Mouse (Mus musculus): ENCODE data around the gene Luc7l3.
A peak's percentile ranks its signal among the peaks of the same experiment; 100 is the strongest.

Gene Luc7l3

DNA sequence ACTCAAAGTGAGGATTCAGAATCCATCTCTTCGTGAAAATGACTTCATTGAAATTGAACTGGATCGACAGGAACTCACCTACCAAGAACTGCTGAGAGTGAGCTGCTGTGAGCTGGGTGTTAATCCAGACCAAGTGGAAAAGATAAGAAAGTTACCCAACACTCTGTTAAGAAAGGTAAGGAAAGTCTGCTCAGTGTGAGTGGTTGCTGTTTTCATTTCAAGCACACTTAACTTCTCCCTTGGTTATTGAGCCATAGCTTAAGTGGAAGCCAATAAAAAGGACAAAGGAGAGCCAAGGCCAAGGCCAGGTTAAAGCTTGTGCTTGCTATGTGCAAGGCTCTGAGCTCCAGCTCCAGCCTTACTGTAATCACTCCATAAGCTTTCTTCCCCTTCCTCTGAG is 16.6 kb upstream of the Luc7l3 start:
- no peak for DNase-seq (ENCODE audit: low read depth, low spot score)

DNA sequence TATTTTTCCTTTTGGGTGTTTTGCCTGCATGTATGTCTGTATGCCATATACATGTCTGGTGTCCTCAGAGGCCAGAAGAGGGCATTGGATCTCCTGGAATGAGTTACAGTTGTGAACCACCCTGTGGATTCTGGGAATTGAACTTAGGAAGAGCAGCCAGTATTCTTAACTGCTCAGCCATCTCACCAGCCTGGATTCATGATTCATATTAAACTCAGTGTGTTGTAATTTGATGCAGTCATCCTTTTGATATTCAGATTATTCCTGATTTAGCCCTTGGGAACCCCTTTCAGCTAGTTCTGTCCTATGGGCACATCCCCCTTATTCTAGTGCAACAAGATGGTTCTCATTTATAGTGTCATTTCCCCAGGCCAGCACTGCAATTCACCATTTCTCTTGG is 14.8 kb upstream of the Luc7l3 start:
- DNase-seq (ENCODE audit: low read depth, low spot score), result no peak

DNA sequence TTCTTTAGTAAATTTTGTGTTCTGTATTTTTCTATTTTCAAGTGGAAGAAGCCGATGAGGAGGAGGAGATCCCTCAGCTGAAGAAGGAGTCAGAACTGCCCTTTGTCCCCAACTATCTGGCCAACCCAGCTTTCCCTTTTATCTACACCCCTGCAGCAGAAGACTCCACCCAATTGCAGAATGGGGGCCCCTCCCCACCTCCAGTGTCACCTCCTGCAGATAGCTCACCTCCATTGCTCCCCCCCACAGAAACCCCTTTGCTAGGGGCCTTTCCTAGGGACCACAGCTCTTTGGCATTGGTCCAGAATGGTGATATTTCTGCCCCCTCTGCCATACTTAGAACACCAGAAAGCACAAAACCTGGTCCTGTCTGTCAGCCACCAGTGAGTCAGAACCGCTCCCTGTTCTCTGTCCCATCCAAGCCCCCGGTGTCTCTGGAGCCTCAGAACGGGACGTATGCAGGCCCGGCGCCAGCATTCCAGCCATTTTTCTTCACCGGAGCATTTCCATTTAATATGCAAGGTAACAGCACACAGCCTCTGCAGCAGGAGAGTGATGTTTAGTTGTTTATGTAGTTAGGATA is 12.7 kb upstream of the Luc7l3 start:
- DNase-seq (ENCODE audit: low read depth, low spot score), result no peak

DNA sequence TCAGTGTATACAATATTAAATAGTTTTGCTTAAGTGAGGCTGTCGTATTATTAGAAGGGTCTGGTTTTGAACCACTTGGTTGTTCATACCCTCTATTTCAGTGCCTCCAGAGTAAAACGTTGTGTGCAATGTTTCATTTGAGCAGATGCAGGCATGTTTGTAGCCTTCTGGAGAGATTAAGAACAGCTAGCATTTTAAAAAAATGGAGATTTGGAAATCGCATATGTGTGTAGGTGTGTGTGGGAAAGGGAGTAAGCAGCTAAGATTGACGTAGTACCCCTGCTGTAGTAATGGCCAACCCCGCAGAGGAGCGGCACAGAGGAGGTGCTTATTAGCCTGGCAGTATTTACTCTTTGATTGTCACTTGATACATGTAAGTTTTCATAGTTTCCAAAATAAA is 10.9 kb upstream of the Luc7l3 start:
- DNase-seq (ENCODE audit: low read depth, low spot score), result no peak

DNA sequence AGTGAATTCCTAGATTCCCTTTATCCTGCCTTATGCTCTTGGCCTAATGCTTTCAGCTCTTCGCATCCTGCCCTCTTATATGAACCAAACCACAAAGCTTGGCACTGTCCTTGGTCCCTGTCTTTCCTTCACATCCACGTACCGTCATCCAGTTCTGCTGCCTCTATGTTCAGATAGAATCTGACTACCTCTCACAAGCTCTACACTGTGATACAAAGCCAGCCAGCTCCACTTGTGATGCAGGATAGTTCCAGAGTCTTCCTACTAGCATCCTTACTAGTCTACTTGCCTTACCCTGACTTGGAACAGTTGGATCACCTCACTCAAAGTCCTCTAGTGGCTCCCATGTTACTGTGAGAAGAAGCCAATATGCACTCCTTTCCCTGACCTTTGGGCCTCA is 8.4 kb upstream of the Luc7l3 start:
- no peak for DNase-seq (ENCODE audit: low read depth, low spot score)

DNA sequence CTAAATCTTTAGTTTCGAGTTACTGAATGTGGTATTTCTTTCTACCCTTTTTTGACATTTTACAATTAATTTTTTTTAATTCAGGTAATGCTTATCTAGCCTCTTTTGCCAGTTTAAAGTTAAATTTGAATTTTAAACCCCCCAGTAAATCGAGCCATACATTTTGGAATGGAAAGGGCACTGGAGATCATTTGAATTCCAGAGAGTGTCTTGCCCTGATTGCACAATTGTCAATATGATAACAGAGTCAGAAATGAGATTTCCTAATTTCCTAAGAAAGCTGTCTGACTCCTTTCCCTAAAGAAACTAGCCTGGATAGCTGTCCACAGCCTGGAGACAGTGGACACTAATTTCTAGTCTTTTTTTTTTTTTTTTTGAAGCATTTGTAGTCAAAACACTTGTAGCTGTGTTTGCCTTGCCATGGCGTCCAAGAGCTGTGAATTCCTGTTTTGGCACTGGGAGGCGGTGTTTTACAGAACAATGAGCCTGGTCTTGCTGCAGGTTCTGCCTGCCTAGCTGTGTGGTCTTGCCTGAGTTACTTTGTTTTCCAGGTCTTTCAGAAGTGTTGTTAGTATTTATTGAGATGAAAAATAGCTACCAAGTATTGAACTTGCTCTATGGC is 7.6 kb upstream of the Luc7l3 start:
- DNase-seq (ENCODE audit: low read depth, low spot score), result peak; percentile 66

DNA sequence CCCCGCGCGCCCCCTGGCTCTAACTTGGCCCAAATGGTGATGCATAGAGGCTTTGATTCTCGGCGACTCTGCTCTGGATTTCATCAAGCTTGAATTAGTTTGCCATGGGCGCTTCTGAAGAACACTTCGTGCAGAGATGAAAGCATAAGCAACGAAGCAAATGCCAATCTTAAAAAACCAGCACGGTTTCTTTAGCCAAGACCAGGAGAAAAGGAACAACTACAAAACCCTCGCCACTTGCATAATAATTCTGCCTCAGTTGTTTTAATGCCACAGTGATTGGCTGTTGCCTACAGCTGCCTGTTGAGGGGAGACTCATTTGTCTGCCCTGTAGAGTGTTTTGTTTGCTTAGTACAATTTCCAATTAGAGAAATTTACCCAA is 6.8 kb upstream of the Luc7l3 start:
- DNase-seq (ENCODE audit: low read depth, low spot score), result no peak

DNA sequence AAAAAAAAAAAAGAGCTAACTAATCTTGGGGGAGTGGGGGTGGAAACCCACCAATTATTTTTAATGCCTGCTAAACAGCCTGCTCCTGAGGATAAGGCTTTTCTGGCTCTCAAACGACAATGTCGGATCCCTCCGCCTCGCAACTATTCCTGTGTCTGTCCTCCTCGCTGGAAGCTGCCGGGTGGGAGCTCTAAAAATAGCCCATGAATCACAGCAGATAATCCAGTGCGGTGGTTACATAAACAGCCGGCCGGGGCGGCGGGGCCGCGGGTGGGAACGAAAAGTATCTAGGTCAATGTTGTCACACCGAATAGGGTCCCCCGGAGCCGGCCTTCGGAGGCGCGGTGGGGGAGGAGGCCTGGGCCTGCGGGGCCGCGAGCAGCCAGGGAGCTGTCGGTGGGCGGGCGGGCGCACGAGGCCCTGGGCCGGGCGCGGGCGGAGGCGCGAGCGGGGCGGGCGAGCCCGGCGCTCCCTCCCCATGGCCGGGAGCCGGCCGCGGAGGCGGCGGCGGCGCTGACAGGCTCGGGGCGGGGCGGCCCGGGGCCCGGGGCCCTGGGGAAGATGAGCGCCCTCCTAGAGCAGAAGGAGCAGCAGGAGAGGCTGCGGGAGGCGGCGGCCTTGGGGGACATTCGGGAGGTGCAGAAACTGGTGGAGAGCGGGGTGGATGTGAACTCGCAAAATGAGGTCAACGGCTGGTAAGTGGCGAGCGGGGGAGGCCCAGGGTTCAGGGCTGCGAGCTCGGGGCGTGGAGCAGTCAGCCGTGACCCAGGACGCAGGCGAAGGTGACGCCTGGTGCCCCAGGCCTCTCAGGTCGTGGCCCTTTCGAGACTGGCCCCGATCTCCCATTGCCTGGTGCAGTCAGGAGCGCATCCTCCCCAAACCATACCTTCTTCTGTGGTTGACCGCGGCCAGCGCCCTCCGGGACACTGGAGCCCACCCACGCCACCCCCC is 6.2 kb upstream of the Luc7l3 start, which contains the start of gene Ankrd40:
Gene Ankrd40 (plus strand): TSS at position 309 of the 951 bp plus-strand sequence.
- DNase-seq (ENCODE audit: low read depth, low spot score), result peak; percentile 96

DNA sequence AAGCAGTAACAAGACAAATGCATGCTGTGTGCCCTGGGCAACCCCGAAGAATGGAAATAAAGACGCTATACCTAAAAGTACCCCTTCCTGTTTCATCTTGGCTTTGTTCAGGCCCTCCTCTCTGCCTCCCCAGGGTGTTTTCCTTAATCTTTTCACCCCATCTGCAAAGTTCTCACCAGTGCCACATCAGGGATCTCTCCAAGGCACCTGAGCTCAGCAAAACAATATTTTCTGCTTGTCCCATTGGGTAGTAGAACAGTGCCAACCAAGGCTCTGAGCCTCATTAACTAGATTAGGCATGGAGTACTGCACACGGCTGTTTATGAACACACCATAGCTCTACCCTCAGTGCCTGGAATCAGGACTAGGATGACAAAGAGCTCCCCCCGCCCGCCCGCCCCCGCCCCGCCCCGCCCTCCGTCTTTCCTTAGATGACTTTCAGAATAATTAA is 5.2 kb upstream of the Luc7l3 start:
- DNase-seq (ENCODE audit: low read depth, low spot score), result no peak

DNA sequence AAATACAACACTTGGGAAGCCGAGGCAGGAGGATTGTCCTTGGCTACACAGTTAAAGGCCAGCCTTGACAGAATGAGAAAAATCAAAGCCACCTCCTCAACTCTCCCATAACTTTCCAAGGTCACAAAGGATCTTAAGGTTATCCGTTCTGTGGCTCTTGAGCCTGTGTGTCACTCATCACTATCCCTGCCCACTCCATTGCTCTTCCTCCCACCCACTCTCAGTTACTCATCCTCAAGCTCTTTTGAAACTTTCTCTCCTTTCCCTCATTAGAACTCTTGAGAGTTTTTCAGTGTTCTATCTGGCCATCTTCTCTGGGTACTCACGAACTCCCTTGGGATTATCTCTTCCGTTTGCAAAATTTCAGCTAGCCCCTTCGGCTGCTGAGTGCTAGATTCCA is 2.8 kb upstream of the Luc7l3 start:
- no peak for DNase-seq (ENCODE audit: low read depth, low spot score)

DNA sequence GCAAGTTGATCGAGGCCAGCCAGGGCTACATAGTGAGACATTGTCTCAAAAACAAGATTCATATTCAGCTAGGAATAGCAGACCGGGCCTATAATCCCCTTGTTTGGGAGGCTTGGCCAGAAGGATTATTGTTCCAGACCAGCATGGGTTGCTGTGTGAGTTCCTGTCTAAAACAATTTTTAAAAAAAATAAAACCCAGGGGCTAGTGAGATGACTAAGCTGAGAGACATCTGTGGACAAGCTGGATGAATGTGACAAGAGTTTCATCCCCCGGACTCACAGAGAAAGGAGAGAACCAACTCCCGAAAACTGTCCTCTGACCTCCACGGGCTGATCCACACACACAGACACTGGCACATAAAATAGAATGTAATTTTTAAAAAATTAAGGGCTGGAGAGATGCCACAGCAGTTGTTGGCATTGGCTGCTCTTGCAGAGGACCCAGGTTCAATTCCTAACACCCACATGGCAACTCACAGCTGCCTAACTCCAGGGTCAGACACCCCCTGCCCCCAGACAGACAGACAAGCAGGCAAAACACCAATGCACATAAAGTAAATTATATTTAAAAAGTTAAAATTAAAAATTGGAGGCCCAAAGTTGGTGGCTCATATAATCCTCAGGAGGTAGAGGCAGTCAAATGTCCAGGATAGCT is 1.6 kb upstream of the Luc7l3 start:
- no peak for DNase-seq (ENCODE audit: low read depth, low spot score)

DNA sequence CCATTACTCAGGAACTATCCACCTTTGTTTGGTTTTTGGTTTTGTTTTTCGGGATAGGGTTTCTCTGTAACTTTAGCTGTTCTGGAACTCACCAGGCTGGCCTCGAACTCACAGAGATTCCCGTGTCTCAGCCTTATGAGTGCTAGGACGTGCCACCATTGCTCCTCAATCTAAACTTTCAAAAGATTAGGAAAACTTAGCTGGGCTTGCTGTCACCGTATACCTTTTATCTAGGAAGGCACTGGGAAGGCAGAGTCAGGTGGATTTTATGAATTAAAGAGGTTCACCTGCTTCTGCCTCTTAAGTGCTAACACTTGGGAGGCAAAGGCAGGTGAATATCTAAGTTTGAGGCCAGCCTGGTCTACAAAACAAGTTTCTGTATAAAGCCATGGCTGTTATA is 848 bp upstream of the Luc7l3 start:
- DNase-seq (ENCODE audit: low read depth, low spot score), result no peak

DNA sequence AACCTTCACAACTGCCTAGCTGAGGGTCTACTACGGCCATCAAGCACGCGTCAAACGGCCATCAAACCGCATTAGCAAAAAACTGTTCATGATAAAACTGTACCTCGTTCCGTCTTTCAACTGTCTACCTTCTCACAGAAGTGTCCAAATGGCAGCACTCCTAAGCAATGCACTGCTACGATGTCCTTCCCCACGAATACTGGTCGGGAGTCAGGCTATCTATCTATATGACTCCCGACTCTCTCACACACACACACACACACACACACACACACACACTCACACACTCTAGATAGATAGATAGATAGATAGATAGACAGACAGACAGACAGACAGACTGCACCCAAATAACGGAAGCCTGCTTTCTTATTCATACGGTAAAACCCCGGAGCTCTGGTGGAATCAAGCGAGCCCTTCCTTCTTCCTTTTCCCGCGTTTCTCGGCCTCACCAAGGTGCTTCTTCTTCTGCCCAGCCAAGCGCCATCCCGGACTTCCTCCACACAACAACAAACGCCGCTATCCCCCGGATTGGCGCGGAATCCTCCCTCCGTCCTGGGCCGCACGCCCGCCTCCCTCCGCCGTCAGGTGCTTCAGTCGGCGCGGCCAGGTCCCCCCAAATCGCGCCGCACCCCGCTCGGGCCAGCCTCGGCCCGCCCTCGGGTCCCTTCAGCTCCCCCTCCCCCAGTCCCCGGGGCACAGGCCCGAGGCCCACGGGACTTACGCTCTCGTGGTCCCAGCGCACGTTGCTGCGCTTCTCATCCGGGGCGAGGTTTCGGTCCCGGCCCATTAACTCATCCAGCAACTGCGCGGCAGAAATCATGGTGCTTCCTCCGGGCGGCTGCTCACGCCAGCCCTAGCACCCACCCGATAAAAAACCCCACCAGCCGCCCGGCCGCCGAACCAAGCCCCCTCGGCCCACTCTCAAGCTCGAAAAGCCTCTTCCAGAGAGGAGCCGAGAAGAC is 538 bp downstream of the Luc7l3 start:
- DNase-seq (ENCODE audit: low read depth, low spot score), result no peak

DNA sequence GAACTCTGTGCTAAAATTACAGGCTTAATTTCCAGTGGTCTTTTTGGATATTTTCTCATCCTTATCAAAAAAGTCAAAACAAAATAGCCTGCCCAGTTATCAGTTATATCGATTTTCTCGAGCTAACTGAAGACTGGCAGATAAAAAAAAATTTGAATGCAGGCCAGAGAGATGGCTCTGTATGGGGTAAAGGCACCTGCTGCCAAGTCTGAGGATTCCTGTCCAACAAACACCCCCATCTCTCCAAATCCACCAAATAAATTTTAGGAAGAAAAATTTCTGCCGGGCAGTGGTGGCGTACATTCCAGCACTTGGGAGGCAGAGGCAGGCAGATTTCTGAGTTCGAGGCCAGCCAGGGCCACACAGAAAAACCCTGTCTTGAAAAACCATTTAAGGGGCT is 3.7 kb downstream of the Luc7l3 start:
- no peak for DNase-seq (ENCODE audit: low read depth, low spot score)

DNA sequence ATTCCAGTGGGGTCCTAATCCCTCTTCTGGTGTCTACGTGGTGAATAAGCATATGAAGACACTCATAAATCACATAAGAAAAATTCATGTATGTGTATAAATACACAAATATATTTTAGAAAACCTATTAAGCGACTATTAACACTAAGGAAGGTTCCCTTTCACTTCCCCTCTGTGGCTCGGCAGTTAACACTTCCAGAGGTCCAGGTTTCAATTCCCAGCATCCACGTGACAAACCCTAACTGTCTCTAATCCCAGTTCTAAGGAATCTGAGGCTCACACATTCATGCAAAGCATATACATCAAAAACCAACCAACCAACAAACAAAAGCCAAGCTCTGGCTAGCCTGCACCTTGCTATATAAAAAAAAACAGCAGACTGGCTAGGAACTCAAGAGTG is 4.3 kb downstream of the Luc7l3 start:
- no peak for DNase-seq (ENCODE audit: low read depth, low spot score)

DNA sequence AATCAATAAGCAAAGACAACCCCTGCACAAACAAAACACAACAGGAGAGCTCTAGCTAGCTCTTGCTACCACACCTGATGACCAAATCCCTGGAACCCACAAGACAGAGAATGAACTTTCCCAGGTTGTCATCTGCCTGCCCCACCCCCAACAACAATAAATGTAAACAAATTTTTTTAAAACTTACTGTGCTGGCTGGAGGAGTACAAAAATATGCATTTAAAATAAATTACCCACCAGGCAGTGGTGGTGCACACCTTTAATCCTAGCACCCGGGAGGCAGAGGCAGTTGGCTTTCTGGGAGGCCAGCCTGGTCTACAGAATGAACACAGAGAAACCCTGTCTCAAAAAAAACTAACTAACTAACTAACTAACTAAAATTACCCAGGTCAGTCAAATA is 4.8 kb downstream of the Luc7l3 start:
- DNase-seq (ENCODE audit: low read depth, low spot score), result no peak

DNA sequence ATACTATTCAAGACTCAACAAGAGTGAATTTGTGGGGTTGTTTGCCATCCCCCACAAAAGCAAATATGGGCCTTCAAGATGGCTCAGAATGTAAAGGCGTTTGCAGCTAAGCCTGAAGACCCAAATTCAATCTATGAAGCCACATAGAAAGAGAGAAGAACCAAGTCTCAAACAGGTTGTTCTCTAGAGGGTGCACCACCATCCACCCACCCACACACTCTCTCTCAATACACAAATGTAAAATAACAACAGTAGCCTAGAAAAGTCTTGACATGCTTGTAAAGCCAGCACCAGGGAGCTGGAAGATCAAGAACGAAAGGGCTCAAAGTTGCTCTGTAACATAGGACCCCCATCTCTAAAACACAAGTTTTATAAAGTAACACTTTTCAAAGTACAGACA is 5.3 kb downstream of the Luc7l3 start:
- DNase-seq (ENCODE audit: low read depth, low spot score), result no peak

DNA sequence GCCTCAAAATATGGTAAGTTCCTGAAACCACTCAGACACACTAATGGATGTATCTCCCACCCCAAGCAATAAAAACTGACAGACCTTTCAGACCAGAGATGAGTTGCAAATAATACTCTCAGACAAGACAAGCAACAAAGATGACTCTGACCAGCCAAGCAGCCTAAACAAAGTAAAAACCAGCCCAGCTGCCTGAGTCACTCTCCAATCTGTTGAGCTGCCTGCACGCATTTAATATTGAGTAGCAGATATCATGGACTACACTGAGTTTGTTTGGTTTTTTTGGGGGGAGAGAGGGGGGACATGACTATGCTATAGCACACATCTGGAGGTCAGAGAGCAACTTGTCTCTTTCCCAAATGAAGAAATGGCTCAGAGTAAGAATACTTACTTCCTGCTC is 6.5 kb downstream of the Luc7l3 start:
- DNase-seq (ENCODE audit: low read depth, low spot score), result no peak

DNA sequence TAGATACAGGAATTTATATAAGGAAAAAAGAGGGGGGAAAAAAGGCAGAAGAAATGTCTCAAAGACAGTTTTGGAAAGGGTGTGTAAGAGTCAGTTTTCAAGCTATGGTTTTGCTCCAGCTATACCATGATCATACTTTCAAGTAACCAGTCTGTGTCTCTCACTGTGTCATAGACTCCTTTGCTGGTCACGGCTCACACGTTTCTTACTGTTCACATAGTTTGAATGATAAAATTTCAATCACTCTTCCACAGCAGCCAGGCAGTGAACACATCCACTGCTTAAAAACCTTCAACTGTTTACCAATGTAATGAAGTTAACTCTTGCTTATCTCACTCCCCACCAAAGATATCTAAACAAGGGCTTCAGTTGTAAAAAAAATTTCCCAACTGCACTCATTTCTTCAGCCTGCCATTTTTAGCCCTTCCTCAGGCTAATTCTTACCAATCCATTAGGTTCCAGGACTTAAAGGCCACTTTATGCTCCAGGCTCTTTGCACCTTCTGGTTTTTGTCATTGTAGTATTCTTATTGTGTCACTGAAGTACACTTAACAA is 7.6 kb downstream of the Luc7l3 start:
- no peak for DNase-seq (ENCODE audit: low read depth, low spot score)

DNA sequence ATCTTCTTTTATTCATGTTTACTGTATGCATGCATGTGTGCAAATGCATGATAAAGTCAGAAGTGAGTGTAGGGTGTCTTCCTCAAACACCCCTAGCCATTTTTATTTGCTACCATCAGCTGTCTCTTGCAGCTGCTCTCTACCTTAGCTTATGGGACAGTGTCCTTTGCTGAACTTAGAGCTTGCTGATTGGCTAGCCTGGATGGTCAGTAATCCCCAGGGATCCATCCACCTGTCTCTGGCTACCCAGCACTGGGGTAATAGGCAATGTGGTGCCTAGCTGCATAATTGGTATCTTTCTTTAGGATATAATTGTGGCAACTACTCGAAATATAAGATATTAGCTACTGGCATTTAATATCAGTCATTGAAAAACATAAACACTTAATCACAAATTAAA is 9.1 kb downstream of the Luc7l3 start:
- no peak for DNase-seq (ENCODE audit: low read depth, low spot score)

All from ZHBTc4 (cell line).